Mouse (Mus musculus) thymus, adult 2 months (tissue): ENCODE data around the gene Serpinb13.

ENCODE experiments used
- CTCF ChIP-seq: fragments of 200-500 bp; IDR thresholded peaks from 2 replicates; pipeline ENCODE4 v1.5.1; 2012; ENCODE audit warnings: mild to moderate bottlenecking, control low read depth, low read length, moderate library complexity, borderline replicate concordance; ENCODE audit not compliant: control insufficient read depth, poor library complexity, insufficient read depth; ENCODE audit errors: extremely low read depth
- POLR2A ChIP-seq: fragments of 200-500 bp; IDR thresholded peaks from 2 replicates; pipeline ENCODE4 v1.6.1; 2012; ENCODE audit warnings: mild to moderate bottlenecking, low read length, control low read depth, moderate library complexity; ENCODE audit not compliant: control insufficient read depth, poor library complexity, insufficient read depth; ENCODE audit errors: extremely low read depth

DNA sequence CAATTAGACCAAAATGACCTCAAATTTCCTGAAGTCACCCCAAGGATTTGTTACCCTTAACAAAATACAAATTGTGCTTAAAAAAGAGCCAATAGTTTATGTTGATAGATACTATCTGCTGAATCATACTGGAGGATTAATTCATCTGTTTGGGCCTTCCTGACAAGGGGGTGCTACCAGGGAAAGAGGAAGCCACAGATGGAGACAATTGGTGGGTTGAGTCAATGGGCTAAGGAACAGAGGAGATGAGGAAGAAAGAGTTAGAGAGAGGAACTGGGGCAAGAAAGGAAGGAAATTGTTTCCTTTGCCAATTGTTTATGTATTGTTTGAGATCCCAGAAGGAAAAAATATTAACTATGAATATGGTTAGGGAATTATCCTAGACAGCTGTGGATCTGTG lies 47.1 kb upstream of the Serpinb13 start:
- TF ChIP-seq CTCF (no peak), POLR2A (no peak)
